In genomic region chr11:109366802-109367579, GRCm38 (mm10) we compare ENCODE assay signal across 17 mouse cellular contexts. TPM values are rescaled to one million over a fixed set of nuclear protein-coding genes. Genes with fewer than 3 reads are reported as not detected.
A peak's percentile ranks its signal among the peaks of the same experiment; 100 is the strongest.
DNase-seq lines count a peak whose midpoint lies in the region; ATAC-seq lines count a peak whose summit lies in the region.
"Had no signal": no experiment of that assay in that cellular context is flagged by ENCODE, and none has a peak within 500 bp of the region (broad histone marks: within the 10 kb centered on the region; RNA-seq: fewer than 3 reads in every experiment).

No protein-coding gene starts in this region.

- no peaks in the 10 kb centered on the region for H3K9me3 ChIP-seq in forebrain, embryonic 13.5 days (replicated peaks)
- H3K9me3 ChIP-seq in forebrain, embryonic 12.5 days, result no peaks in the 10 kb centered on the region
- H3K9me3 ChIP-seq in kidney, embryonic 16.5 days (ENCODE audit: low read length), result no peaks in the 10 kb centered on the region
- H3K9me3 ChIP-seq in kidney, embryonic 14.5 days (ENCODE audit: control insufficient read depth, low read length), result no peaks in the 10 kb centered on the region
- H3K9me3 ChIP-seq in megakaryocyte, embryonic 14.5 days, result no peaks in the 10 kb centered on the region
- H3K9me3 ChIP-seq: limb, embryonic 12.5 days had no signal

- 0 out of 2 replicates have a peak overlapping the region, but pooled peaks have one; percentile 6 for H3K9ac ChIP-seq in forebrain, embryonic 13.5 days
- no peak overlapping the region for H3K9ac ChIP-seq in forebrain, embryonic 12.5 days
- H3K9ac ChIP-seq in kidney, embryonic 16.5 days (replicated peaks; ENCODE audit: low read length), result 0 out of 2 replicates have a peak overlapping the region, but pooled peaks have one; percentile 11
- no peak overlapping the region for H3K9ac ChIP-seq in kidney, embryonic 14.5 days (ENCODE audit: low read depth, low read length)
- H3K9ac ChIP-seq: limb, embryonic 12.5 days had no signal

- peaks cover 49% of the 10 kb centered on the region for H3K36me3 ChIP-seq in forebrain, embryonic 13.5 days (ENCODE audit: poor library complexity, severe bottlenecking)
- peaks cover 40% of the 10 kb centered on the region for H3K36me3 ChIP-seq in forebrain, embryonic 12.5 days (replicated peaks)
- H3K36me3 ChIP-seq in kidney, embryonic 16.5 days (ENCODE audit: insufficient read depth, low read length), result peaks cover 19% of the 10 kb centered on the region
- H3K36me3 ChIP-seq in kidney, embryonic 14.5 days (ENCODE audit: control insufficient read depth, insufficient read depth, low read length), result peaks cover 31% of the 10 kb centered on the region; the same call in 1 of the 2 replicates
- H3K36me3 ChIP-seq in megakaryocyte, embryonic 14.5 days (replicated peaks; ENCODE audit: low read length), result peaks cover 78% of the 10 kb centered on the region

- ATAC-seq in forebrain, embryonic 13.5 days, result no peak
- ATAC-seq in forebrain, embryonic 12.5 days (ENCODE audit: low FRiP score), result no peak
- no peak for ATAC-seq in kidney, embryonic 16.5 days (ENCODE audit: low FRiP score, low TSS enrichment)
- ATAC-seq in kidney, embryonic 14.5 days (ENCODE audit: low FRiP score, low TSS enrichment), result no peak
- no peak for ATAC-seq in megakaryocyte, adult 5-6 weeks (ENCODE audit: poor library complexity, severe bottlenecking)
- ATAC-seq: activated CD4-positive, CD25-positive, alpha-beta regulatory T cell, adult 4 months had no signal

- H3K27me3 ChIP-seq in forebrain, embryonic 13.5 days, result no peaks in the 10 kb centered on the region
- no peaks in the 10 kb centered on the region for H3K27me3 ChIP-seq in forebrain, embryonic 12.5 days
- no peaks in the 10 kb centered on the region for H3K27me3 ChIP-seq in kidney, embryonic 16.5 days (ENCODE audit: insufficient read depth, low read length)
- H3K27me3 ChIP-seq in kidney, embryonic 14.5 days (ENCODE audit: control insufficient read depth, insufficient read depth, low read length), result no peaks in the 10 kb centered on the region
- H3K27me3 ChIP-seq in megakaryocyte, embryonic 14.5 days (replicated peaks), result no peaks in the 10 kb centered on the region
- H3K27me3 ChIP-seq: limb, embryonic 12.5 days had no signal

- WGBS in forebrain, embryonic 13.5 days, result 90% methylated on average over 15 of the region's 15 CpGs
- WGBS in forebrain, embryonic 12.5 days, result 88% methylated on average over 15 of the region's 15 CpGs
- WGBS in kidney, embryonic 16.5 days, result 72% methylated on average over 15 of the region's 15 CpGs
- 72% methylated on average over 15 of the region's 15 CpGs for WGBS in kidney, embryonic 14.5 days

- peaks cover 62% of the 10 kb centered on the region for H3K4me1 ChIP-seq in forebrain, embryonic 13.5 days
- peaks cover 50% of the 10 kb centered on the region for H3K4me1 ChIP-seq in forebrain, embryonic 12.5 days
- H3K4me1 ChIP-seq in kidney, embryonic 16.5 days (ENCODE audit: insufficient read depth, low read length), result peaks cover 56% of the 10 kb centered on the region
- peaks cover 34% of the 10 kb centered on the region; the same call in 1 of the 2 replicates for H3K4me1 ChIP-seq in kidney, embryonic 14.5 days (ENCODE audit: control insufficient read depth, insufficient read depth, low read length)
- H3K4me1 ChIP-seq in megakaryocyte, embryonic 14.5 days, result peaks cover 79% of the 10 kb centered on the region

- peak; percentile 66 for DNase-seq in yolk sac, embryonic 10.5 days (ENCODE audit: low spot score)
- no peak for DNase-seq in right cerebral cortex, postnatal 25 days
- DNase-seq: cerebellum, adult 8-10 months; heart, adult 11 months; right cerebral cortex, postnatal 14 days; thymus, postnatal 36 days had no signal

- H3K4me3 ChIP-seq in forebrain, embryonic 13.5 days, result no peak overlapping the region
- H3K4me3 ChIP-seq in forebrain, embryonic 12.5 days (replicated peaks), result no peak overlapping the region
- H3K4me3 ChIP-seq in kidney, embryonic 16.5 days (ENCODE audit: low read length), result no peak overlapping the region
- H3K4me3 ChIP-seq in kidney, embryonic 14.5 days (ENCODE audit: low read length), result no peak overlapping the region
- peak overlapping the region; percentile 80 for H3K4me3 ChIP-seq in megakaryocyte, embryonic 14.5 days (replicated peaks)
- H3K4me3 ChIP-seq: limb, embryonic 12.5 days had no signal

- H3K4me2 ChIP-seq in forebrain, embryonic 13.5 days, result no peak overlapping the region
- H3K4me2 ChIP-seq in forebrain, embryonic 12.5 days, result no peak overlapping the region
- no peak overlapping the region for H3K4me2 ChIP-seq in kidney, embryonic 16.5 days (replicated peaks; ENCODE audit: low read depth, low read length)
- H3K4me2 ChIP-seq in kidney, embryonic 14.5 days (replicated peaks; ENCODE audit: low read depth, low read length), result no peak overlapping the region
- H3K4me2 ChIP-seq: limb, embryonic 12.5 days had no signal

- H3K27ac ChIP-seq in forebrain, embryonic 13.5 days, result no peak overlapping the region
- H3K27ac ChIP-seq in forebrain, embryonic 12.5 days, result no peak overlapping the region
- no peak overlapping the region for H3K27ac ChIP-seq in kidney, embryonic 16.5 days (ENCODE audit: low read length)
- no peak overlapping the region for H3K27ac ChIP-seq in kidney, embryonic 14.5 days (ENCODE audit: low read depth, low read length)
- H3K27ac ChIP-seq: limb, embryonic 12.5 days had no signal

RNA-seq across cellular contexts. Expression of gene Gna13, which starts 4.4 kb away (rescaled TPM):
- polyA plus RNA-seq in forebrain, embryonic 13.5 days (2015; fragmentation: Nextera tagmentation; extraction: Ambion mirVana), result 16.3 and 16.8 TPM in 2 replicates
- polyA plus RNA-seq in forebrain, embryonic 12.5 days (2016; fragmentation: Nextera tagmentation; extraction: Ambion mirVana), result 20.7 and 20.9 TPM in 2 replicates
- 22.0 and 24.1 TPM in 2 replicates for polyA plus RNA-seq in kidney, embryonic 16.5 days (2015; fragmentation: Nextera tagmentation; extraction: Ambion mirVana)
- polyA plus RNA-seq in kidney, embryonic 14.5 days (2014; fragmentation: Nextera tagmentation; extraction: Ambion mirVana), result 19.0 and 31.0 TPM in 2 replicates
- 42.6 and 60.8 TPM in 2 replicates for polyA plus RNA-seq in megakaryocyte, embryonic 14.5 days (2012; ENCODE audit: insufficient read depth, low replicate concordance)
- 59.5 and 61.2 TPM in 2 replicates for total RNA-seq in megakaryocyte, adult 5-6 weeks (2015)
- 54.2 and 57.3 TPM in 2 replicates for total RNA-seq in megakaryocyte, adult 5-6 weeks (2017)

RNA-seq across cellular contexts. Expression of gene 9930022D16Rik, which starts 46.7 kb away (rescaled TPM):
- polyA plus RNA-seq in forebrain, embryonic 13.5 days (2015; fragmentation: Nextera tagmentation; extraction: Ambion mirVana), result not detected in 2 replicates
- polyA plus RNA-seq in forebrain, embryonic 12.5 days (2016; fragmentation: Nextera tagmentation; extraction: Ambion mirVana), result not detected in 2 replicates
- not detected in 2 replicates for polyA plus RNA-seq in kidney, embryonic 16.5 days (2015; fragmentation: Nextera tagmentation; extraction: Ambion mirVana)
- polyA plus RNA-seq in kidney, embryonic 14.5 days (2014; fragmentation: Nextera tagmentation; extraction: Ambion mirVana), result not detected in 2 replicates
- not detected in 2 replicates for polyA plus RNA-seq in megakaryocyte, embryonic 14.5 days (2012; ENCODE audit: insufficient read depth, low replicate concordance)
- total RNA-seq in megakaryocyte, adult 5-6 weeks (2015), result 0.07 TPM in 1 of 2 replicates, not detected in the other
- total RNA-seq in megakaryocyte, adult 5-6 weeks (2017), result 0.08 TPM in 1 of 2 replicates, not detected in the other
- total RNA-seq: layer of hippocampus, postnatal 25 days had no signal
- polyA plus RNA-seq: brain, embryonic 14.5 days; intestine, embryonic 14.5 days; limb, embryonic 12.5 days had no signal

RNA-seq across cellular contexts. Expression of gene Amz2, which starts 58.8 kb away (rescaled TPM):
- polyA plus RNA-seq in forebrain, embryonic 13.5 days (2015; fragmentation: Nextera tagmentation; extraction: Ambion mirVana), result 57.6 and 58.4 TPM in 2 replicates
- 46.9 and 50.2 TPM in 2 replicates for polyA plus RNA-seq in forebrain, embryonic 12.5 days (2016; fragmentation: Nextera tagmentation; extraction: Ambion mirVana)
- polyA plus RNA-seq in kidney, embryonic 16.5 days (2015; fragmentation: Nextera tagmentation; extraction: Ambion mirVana), result 42.7 and 45.7 TPM in 2 replicates
- 42.1 and 49.8 TPM in 2 replicates for polyA plus RNA-seq in kidney, embryonic 14.5 days (2014; fragmentation: Nextera tagmentation; extraction: Ambion mirVana)
- 2.9 and 3.9 TPM in 2 replicates for polyA plus RNA-seq in megakaryocyte, embryonic 14.5 days (2012; ENCODE audit: insufficient read depth, low replicate concordance)
- total RNA-seq in megakaryocyte, adult 5-6 weeks (2015), result 19.2 and 26.5 TPM in 2 replicates
- 51.3 and 51.7 TPM in 2 replicates for total RNA-seq in megakaryocyte, adult 5-6 weeks (2017)

Comparison
In these comparisons a context has a peak if more than half of its experiments do, and no peak if none do; other contexts are left out.
1. H3K9ac ChIP-seq: peak in forebrain, embryonic 13.5 days (single experiment) and kidney, embryonic 16.5 days (single experiment); none in forebrain, embryonic 12.5 days (single experiment) and kidney, embryonic 14.5 days (single experiment).